Mouse (Mus musculus) brain, embryonic 14.5 days (tissue): ENCODE measurements around the gene Ppp1r36.

Experiments
- CTCF ChIP-seq: fragments of 200-500 bp; IDR thresholded peaks from 2 replicates; pipeline ENCODE4 v1.5.1; 2012; ENCODE audit warnings: inconsistent platforms, mild to moderate bottlenecking, moderate library complexity, borderline replicate concordance; ENCODE audit not compliant: insufficient read depth, insufficient read length; ENCODE audit errors: extremely low read depth
- POLR2A ChIP-seq: fragments of 200-500 bp; IDR thresholded peaks from 2 replicates; pipeline ENCODE4 v1.6.1; 2012; ENCODE audit warnings: mild to moderate bottlenecking, inconsistent platforms, borderline replicate concordance; ENCODE audit not compliant: poor library complexity, insufficient read depth, insufficient read length, severe bottlenecking; ENCODE audit errors: extremely low read depth

- TF ChIP-seq POLR2A (no peak), CTCF (no peak)
Observed at GRCm38 (mm10) chr12:76463391-76463790, 46.1 kb downstream of the Ppp1r36 start.
